Mouse (Mus musculus) kidney, postnatal 0 days (tissue): Measurements from ENCODE around the gene Tmem213. TPM values are rescaled to one million over a fixed set of nuclear protein-coding genes. Genes with fewer than 3 reads are reported as not detected.

ENCODE experiments used
- ATAC-seq: fragments of 200-750 bp; cut with Nextera tagmentation; replicated peaks from 2 replicates; pipeline ENCODE4 v1.8.0; 2017; ENCODE audit warnings: low read depth, moderate number of reproducible peaks, moderate TSS enrichment, moderate library complexity; ENCODE audit not compliant: low FRiP score
- DNase-seq: peaks from one replicate; pipeline ENCODE4 v3.0.0-alpha.2; 2016; ENCODE audit warnings: low spot score
- H3K27ac ChIP-seq: fragments of 300-500 bp; sonication (generic); 2 replicates; pipeline ENCODE4 v1.5.1; 2014; ENCODE audit warnings: mild to moderate bottlenecking
- H3K27me3 ChIP-seq: fragments of 300-500 bp; sonication (generic); 2 replicates; pipeline ENCODE4 v1.6.1; 2014; ENCODE audit warnings: low read length, mixed read lengths; ENCODE audit not compliant: insufficient read depth
- H3K36me3 ChIP-seq: fragments of 300-500 bp; sonication (generic); 2 replicates; pipeline ENCODE4 v1.6.1; 2014; ENCODE audit warnings: low read length, mixed read lengths; ENCODE audit not compliant: insufficient read depth
- H3K4me1 ChIP-seq: fragments of 300-500 bp; sonication (generic); replicated peaks from 2 replicates; pipeline ENCODE4 v1.6.1; 2014; ENCODE audit warnings: antibody characterized with exemption, low read length, mixed read lengths; ENCODE audit not compliant: insufficient read depth
- H3K4me2 ChIP-seq: fragments of 300-500 bp; sonication (generic); 2 replicates; pipeline ENCODE4 v1.6.1; 2014; ENCODE audit warnings: mild to moderate bottlenecking, low read length, moderate library complexity, mixed read lengths
- H3K4me3 ChIP-seq: fragments of 300-500 bp; sonication (generic); replicated peaks from 2 replicates; pipeline ENCODE4 v1.5.1; 2014; ENCODE audit warnings: low read depth, low read length
- H3K9ac ChIP-seq: fragments of 300-500 bp; sonication (generic); 2 replicates; pipeline ENCODE4 v1.6.1; 2014; ENCODE audit warnings: low read depth, low read length
- H3K9me3 ChIP-seq: fragments of 300-500 bp; sonication (generic); replicated peaks from 2 replicates; pipeline ENCODE4 v1.6.1; 2016; ENCODE audit warnings: low read length, inconsistent platforms, mixed read lengths
- CTCF ChIP-seq: IDR thresholded peaks from 2 replicates; pipeline ENCODE4 v1.5.1; 2016; ENCODE audit warnings: antibody characterized with exemption, low read depth, mild to moderate bottlenecking, moderate library complexity
- WGBS: fragments of 180-500 bp; shearing (Covaris S2); extraction: QIAGEN DNeasy Blood & Tissue Kit; methylation state at CpG from one replicate; pipeline ENCODE4 v1.1.7; 2014; 5-methylcytosine and 5-hydroxymethylcytosine counted together
- polyA plus RNA-seq: library from polyadenylated mRNA; unstranded; fragments of >200 nt; fragmentation: Nextera tagmentation; extraction: Ambion mirVana; gene quantifications from 2 replicates; pipeline ENCODE4 v1.2.1, GENCODE M21; 2015

The Tmem213 gene
- polyA plus RNA-seq, 1 experiment from 2014 or later: 198 TPM

DNA sequence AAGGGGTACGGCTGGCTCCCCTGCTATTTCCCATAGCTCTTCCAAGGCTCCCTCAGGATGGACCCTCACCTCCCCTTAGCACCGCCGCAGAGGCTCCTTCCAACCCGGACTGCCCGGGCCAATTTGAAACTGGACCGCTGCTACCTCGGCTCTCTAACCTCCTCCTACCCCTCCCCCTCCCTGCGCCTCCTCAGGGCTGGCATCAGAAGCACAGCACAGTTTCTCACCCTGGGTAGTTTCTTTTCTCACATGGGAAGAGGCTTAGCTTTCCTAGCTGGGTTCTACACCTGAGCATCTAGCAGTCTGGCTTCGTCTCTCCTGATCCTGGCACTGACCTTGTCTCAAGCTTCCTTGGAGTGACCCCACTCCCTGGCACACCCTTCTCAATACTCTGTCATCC lies 816 bp downstream of the Tmem213 start:
- DNase-seq (no peak), ATAC-seq (peak; percentile 34; the same call in 1 of the 2 replicates)
- TF ChIP-seq CTCF: no peak
- H3K4me2 ChIP-seq: peak overlapping the region; percentile 46
- no peaks in the 10 kb centered on the region for H3K9me3 ChIP-seq
- no peaks in the 10 kb centered on the region for H3K27me3 ChIP-seq
- H3K4me3 ChIP-seq: peak overlapping the region; percentile 24
- peak overlapping the region; percentile 83 for H3K27ac ChIP-seq
- WGBS: 12% methylated on average over 9 of the region's 9 CpGs
- H3K4me1 ChIP-seq: peaks cover 7% of the 10 kb centered on the region; the same call in 1 of the 2 replicates
- H3K9ac ChIP-seq: peak overlapping the region; percentile 55
- H3K36me3 ChIP-seq: no peaks in the 10 kb centered on the region

DNA sequence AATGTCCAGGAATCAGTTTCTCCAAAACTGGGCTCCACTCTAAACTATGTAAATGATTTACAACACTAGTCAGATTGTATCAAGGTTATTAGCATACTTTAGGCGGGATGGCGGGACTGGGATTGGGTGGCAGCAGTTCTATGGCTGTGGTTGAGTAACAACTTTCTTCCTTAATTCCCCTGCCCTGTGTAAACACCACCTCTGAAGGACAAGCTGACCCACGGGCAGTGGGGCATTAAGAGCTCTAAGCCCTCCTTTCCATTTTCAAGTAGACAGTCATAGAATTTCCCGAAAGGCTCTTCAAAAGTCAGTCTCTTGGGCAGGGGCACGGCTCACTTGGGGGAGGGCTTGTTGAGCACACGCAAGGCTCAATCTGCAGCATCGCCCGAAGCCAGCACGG lies 1.8 kb downstream of the Tmem213 start:
- Histone ChIP-seq H3K4me3 (no peak overlapping the region), H3K36me3 (no peaks in the 10 kb centered on the region), H3K4me2 (peak overlapping the region; percentile 46), H3K9ac (no peak overlapping the region), H3K4me1 (peaks cover 7% of the 10 kb centered on the region; the same call in 1 of the 2 replicates), H3K27me3 (no peaks in the 10 kb centered on the region), H3K9me3 (no peaks in the 10 kb centered on the region), H3K27ac (peak overlapping the region; percentile 83)
- DNase-seq (peak; percentile 70), ATAC-seq (peak; percentile 59; the same call in 1 of the 2 replicates)
- 37% methylated on average over 9 of the region's 9 CpGs for WGBS
- no peak for TF ChIP-seq CTCF

DNA sequence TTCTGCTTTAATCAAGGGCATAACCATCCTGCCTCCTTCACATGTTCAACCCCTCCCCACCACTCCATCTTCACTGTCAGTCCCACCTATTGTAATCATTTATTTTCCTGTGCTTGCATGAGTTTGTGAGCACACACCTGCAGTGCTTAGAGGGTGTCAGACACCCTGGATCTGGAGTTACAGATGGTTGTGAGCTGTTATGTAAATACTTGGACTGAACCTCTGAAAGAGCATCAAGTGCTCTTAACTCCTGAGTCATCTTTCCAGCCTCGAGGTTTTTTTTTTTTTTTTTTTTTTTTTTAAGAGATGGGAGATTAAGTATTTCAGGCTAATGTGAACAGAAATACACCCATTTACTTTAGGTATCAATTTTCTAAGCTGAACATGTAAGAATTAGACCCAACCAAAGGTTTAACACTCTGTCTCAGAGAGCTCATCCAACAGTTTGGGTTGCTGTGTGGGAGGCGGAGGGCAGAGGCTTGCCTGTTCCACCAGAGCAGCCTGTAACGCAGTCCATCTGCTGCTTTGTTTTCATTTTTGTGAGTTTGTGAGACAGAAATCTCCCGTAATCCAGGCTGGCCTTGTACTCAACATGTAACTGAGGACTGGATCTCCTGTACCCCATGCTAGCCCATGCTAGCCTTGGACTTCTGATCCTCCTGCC lies 7.2 kb downstream of the Tmem213 start:
- Histone ChIP-seq H3K9me3 (no peaks in the 10 kb centered on the region), H3K9ac (no peak overlapping the region), H3K27ac (no peak overlapping the region), H3K4me2 (no peak overlapping the region), H3K36me3 (no peaks in the 10 kb centered on the region), H3K4me3 (no peak overlapping the region), H3K4me1 (no peaks in the 10 kb centered on the region), H3K27me3 (no peaks in the 10 kb centered on the region)
- WGBS: 22% methylated on average over 4 of the region's 4 CpGs
- DNase-seq (peak; percentile 34), ATAC-seq (no peak)
- no peak for TF ChIP-seq CTCF

DNA sequence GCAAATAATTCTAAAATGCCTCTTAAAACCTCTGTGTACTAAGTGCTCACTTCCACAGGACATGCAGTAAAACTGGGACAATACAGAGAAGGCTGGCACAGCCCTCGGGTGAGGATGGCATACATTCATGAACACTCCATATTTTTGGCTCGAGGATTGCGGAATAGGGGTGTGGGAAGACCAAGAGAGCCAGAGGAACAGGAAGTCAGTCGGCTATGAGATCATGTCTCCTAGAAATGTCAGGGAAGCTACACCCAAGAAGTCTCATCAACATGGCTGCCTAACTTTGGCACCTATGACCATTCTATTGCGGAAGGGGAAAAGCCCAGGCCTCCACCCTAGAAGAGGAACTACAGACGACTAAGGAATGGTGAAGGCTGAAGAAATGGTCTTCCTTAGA lies 9.3 kb downstream of the Tmem213 start:
- WGBS: 87% methylated on average over 6 of the region's 6 CpGs
- no peaks in the 10 kb centered on the region for H3K36me3 ChIP-seq
- no peak for ATAC-seq
- no peak overlapping the region for H3K27ac ChIP-seq
- DNase-seq: no peak
- H3K4me1 ChIP-seq: no peaks in the 10 kb centered on the region
- H3K9me3 ChIP-seq: no peaks in the 10 kb centered on the region
- H3K4me3 ChIP-seq: no peak overlapping the region
- H3K4me2 ChIP-seq: no peak overlapping the region
- no peak for TF ChIP-seq CTCF
- no peak overlapping the region for H3K9ac ChIP-seq
- H3K27me3 ChIP-seq: no peaks in the 10 kb centered on the region

DNA sequence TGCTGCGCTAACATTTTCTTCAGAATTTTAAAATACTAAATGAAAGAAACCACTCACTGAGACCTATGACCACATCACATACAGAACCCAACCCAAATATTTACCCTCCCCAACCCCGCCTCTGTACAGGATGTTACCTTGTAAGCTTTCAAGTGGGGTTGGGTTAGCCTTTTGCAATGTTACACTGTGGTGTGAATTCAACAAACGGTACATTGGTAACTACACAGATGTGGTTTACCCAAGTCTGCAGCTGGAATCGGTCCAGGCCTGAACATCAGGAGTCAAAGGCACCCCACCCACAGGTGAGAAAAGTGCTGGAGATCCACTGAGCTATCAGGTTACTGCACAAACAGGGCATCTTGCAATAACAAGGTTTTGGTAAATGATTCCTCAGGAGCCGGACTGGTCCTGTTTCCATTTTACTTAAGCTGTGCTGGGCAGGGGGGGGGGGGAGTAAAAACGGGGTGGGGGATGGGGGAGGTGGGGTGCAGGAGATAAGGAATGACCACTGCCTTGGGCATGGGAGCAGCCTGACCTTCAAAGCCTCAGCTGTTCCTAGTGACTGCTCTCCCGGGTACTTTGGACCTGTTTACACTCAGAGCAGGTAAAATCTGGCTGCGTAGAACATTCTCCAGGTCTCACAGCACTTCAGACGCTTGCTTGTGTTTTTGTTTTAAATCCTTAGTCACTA lies 11.8 kb downstream of the Tmem213 start:
- Histone ChIP-seq H3K27me3 (no peaks in the 10 kb centered on the region), H3K9ac (no peak overlapping the region), H3K4me1 (no peaks in the 10 kb centered on the region; the same call in 1 of the 2 replicates), H3K9me3 (no peaks in the 10 kb centered on the region), H3K36me3 (0 out of 2 replicates have a peak, but pooled peaks cover under 1% of the 10 kb centered on the region), H3K4me2 (no peak overlapping the region), H3K4me3 (no peak overlapping the region), H3K27ac (peak overlapping the region; percentile 92)
- WGBS: 35% methylated on average over 9 of the region's 9 CpGs
- DNase-seq (peak; percentile 39), ATAC-seq (peak; percentile 77)
- no peak for TF ChIP-seq CTCF

DNA sequence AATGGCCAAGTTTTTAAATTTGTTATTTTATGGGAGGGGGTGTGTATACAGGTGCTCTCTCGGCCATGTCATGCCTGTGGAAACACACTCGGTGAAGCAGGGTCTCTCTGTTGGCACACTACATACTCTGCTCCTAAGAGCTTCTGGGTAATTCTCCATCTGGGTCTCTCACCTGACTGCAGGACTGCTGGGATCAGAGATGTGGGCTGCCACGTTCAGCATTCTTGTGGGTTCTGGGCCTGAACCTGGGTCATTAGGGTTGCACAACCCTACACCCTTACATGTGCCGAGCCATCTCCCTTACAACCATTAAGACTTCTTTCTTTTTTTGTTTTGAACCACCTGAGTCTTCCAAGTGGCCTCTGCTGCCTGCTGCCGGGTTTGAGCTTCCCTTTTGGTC lies 12.8 kb downstream of the Tmem213 start:
- H3K9ac ChIP-seq: no peak overlapping the region
- DNase-seq: no peak
- no peak for TF ChIP-seq CTCF
- H3K4me3 ChIP-seq: no peak overlapping the region
- no peaks in the 10 kb centered on the region for H3K9me3 ChIP-seq
- H3K4me1 ChIP-seq: no peaks in the 10 kb centered on the region; the same call in 1 of the 2 replicates
- peak overlapping the region; percentile 92 for H3K27ac ChIP-seq
- H3K27me3 ChIP-seq: no peaks in the 10 kb centered on the region
- 0 out of 2 replicates have a peak, but pooled peaks cover 3% of the 10 kb centered on the region for H3K36me3 ChIP-seq
- no peak for ATAC-seq
- no peak overlapping the region for H3K4me2 ChIP-seq
- 63% methylated on average over 5 of the region's 5 CpGs for WGBS
